Mouse (Mus musculus) c-Kit-positive CD71-negative TER-119-negative erythroid progenitor cells, embryonic 14.5 days (primary cell): ENCODE data around the gene Fpr3.
A peak's percentile ranks its signal among the peaks of the same experiment; 100 is the strongest.
"Not testable (repeated sequence)": the region's sequence is repeated elsewhere in the genome, so short reads cannot be mapped to it uniquely, and the experiment has no call there.

ENCODE experiments used
- DNase-seq: peaks from one replicate; pipeline ENCODE4 v3.0.0-alpha.2; 2013; ENCODE audit warnings: low read depth

Gene Fpr3

GRCm38 (mm10) chr17:17887774-17888248 is at the start of gene Fpr3, which contains the start of gene Fpr2:
TSS of gene Fpr3 (plus strand) at chr17:17887852.
TSS of gene Fpr2 (plus strand) at chr17:17887824.
- no peak for DNase-seq

- peak; percentile 91 for DNase-seq
These were observed 49.5 kb upstream of the Fpr3 start for GRCm38 (mm10) chr17:17837919-17838701.

GRCm38 (mm10) chr17:17839276-17839675 is 48.4 kb upstream of the Fpr3 start:
- DNase-seq, result no peak

GRCm38 (mm10) chr17:17840796-17841195 is 46.9 kb upstream of the Fpr3 start:
- DNase-seq, result no peak

GRCm38 (mm10) chr17:17843534-17844261 is 44.0 kb upstream of the Fpr3 start:
- no peak for DNase-seq

GRCm38 (mm10) chr17:17844606-17845005 is 43.0 kb upstream of the Fpr3 start:
- not testable (repeated sequence) for DNase-seq

- DNase-seq, result no peak
These were observed 42.2 kb upstream of the Fpr3 start for GRCm38 (mm10) chr17:17845187-17846027.

- no peak for DNase-seq
These were observed 38.7 kb upstream of the Fpr3 start for GRCm38 (mm10) chr17:17848988-17849387.

GRCm38 (mm10) chr17:17849906-17850712 is 37.5 kb upstream of the Fpr3 start:
- DNase-seq, result no peak

- no peak for DNase-seq
These were observed 32.4 kb upstream of the Fpr3 start, which contains the start of gene Has1 for GRCm38 (mm10) chr17:17855064-17855838. TSS of gene Has1 (minus strand) at chr17:17855205.

GRCm38 (mm10) chr17:17856612-17857011 is 31.0 kb upstream of the Fpr3 start:
- DNase-seq, result no peak

GRCm38 (mm10) chr17:17857446-17857845 is 30.2 kb upstream of the Fpr3 start:
- DNase-seq, result no peak

GRCm38 (mm10) chr17:17860110-17860509 is 27.5 kb upstream of the Fpr3 start:
- DNase-seq, result no peak

GRCm38 (mm10) chr17:17862360-17862759 is 25.3 kb upstream of the Fpr3 start:
- DNase-seq, result no peak

GRCm38 (mm10) chr17:17865168-17865567 is 22.5 kb upstream of the Fpr3 start:
- no peak for DNase-seq

GRCm38 (mm10) chr17:17866801-17867469 is 20.7 kb upstream of the Fpr3 start:
- no peak for DNase-seq

GRCm38 (mm10) chr17:17870892-17871550 is 16.6 kb upstream of the Fpr3 start:
- DNase-seq, result no peak

- no peak for DNase-seq
These were observed 16.0 kb upstream of the Fpr3 start for GRCm38 (mm10) chr17:17871697-17872096.

- no peak for DNase-seq
These were observed 8.3 kb upstream of the Fpr3 start for GRCm38 (mm10) chr17:17879347-17879746.
